Mouse (Mus musculus) hindbrain, embryonic 13.5 days (tissue): ENCODE results near the gene F2rl3. TPM values are rescaled to one million over a fixed set of nuclear protein-coding genes. Genes with fewer than 3 reads are reported as not detected.

ENCODE experiments used
- ATAC-seq: fragments of 200-750 bp; cut with Nextera tagmentation; 2 replicates; pipeline ENCODE4 v1.8.0; 2017; ENCODE audit warnings: moderate TSS enrichment; ENCODE audit not compliant: low FRiP score
- H3K27ac ChIP-seq: fragments of 300-500 bp; sonication (generic); 2 replicates; pipeline ENCODE4 v1.5.1; 2015; ENCODE audit warnings: inconsistent platforms, mild to moderate bottlenecking, moderate library complexity
- H3K27me3 ChIP-seq: fragments of 300-500 bp; sonication (generic); 2 replicates; pipeline ENCODE4 v1.6.1; 2015; ENCODE audit warnings: mild to moderate bottlenecking, inconsistent platforms
- H3K36me3 ChIP-seq: fragments of 300-500 bp; sonication (generic); 2 replicates; pipeline ENCODE4 v1.6.1; 2015; ENCODE audit warnings: mild to moderate bottlenecking, inconsistent platforms
- H3K4me1 ChIP-seq: fragments of 300-500 bp; sonication (generic); replicated peaks from 2 replicates; pipeline ENCODE4 v1.6.1; 2015; ENCODE audit warnings: inconsistent platforms
- H3K4me2 ChIP-seq: fragments of 300-500 bp; sonication (generic); 2 replicates; pipeline ENCODE4 v1.6.1; 2015; ENCODE audit warnings: inconsistent platforms, mild to moderate bottlenecking, moderate library complexity
- H3K4me3 ChIP-seq: fragments of 300-500 bp; sonication (generic); 2 replicates; pipeline ENCODE4 v1.5.1; 2015; ENCODE audit warnings: mild to moderate bottlenecking, inconsistent platforms
- H3K9ac ChIP-seq: fragments of 300-500 bp; sonication (generic); 2 replicates; pipeline ENCODE4 v1.6.1; 2015; ENCODE audit warnings: mild to moderate bottlenecking, inconsistent platforms
- H3K9me3 ChIP-seq: fragments of 300-500 bp; sonication (generic); 2 replicates; pipeline ENCODE4 v1.6.1; 2016; ENCODE audit warnings: inconsistent platforms
- WGBS: fragments of 180-500 bp; shearing (Covaris S2); methylation state at CpG from one replicate; pipeline ENCODE4 v1.1.7; 2015; 5-methylcytosine and 5-hydroxymethylcytosine counted together
- polyA plus RNA-seq: library from polyadenylated mRNA; unstranded; fragments of >200 nt; fragmentation: Nextera tagmentation; extraction: Ambion mirVana; gene quantifications from 2 replicates; pipeline ENCODE4 v1.2.1, GENCODE M21; 2015

Gene F2rl3
- polyA plus RNA-seq, 1 experiment from 2014 or later = 0.40 TPM

DNA sequence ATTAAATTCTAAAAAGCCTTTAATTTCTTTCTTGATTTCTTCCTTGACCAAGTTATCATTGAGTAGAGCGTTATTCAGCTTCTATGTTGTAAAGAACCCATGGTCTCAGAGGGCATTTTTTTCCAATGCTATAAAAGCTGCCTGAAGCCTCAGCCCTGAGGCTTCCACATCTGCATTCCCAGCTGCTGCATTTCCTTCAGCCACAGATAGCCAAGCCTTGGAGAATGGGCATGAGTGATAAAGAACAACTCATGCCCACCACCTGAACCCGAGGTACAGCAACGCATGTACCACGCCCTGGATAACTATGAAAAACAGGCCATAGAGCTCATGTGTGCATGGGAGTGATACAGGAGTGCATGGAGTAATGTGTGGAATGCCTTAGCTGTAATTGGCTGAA, 19.0 kb downstream of the F2rl3 start:
- no peaks in the 10 kb centered on the region for H3K27me3 ChIP-seq
- no peaks in the 10 kb centered on the region for H3K4me1 ChIP-seq
- H3K36me3 ChIP-seq = no peaks in the 10 kb centered on the region
- H3K9ac ChIP-seq = no peak overlapping the region
- H3K4me2 ChIP-seq = no peak overlapping the region
- ATAC-seq = no peak
- no peak overlapping the region for H3K27ac ChIP-seq
- no peaks in the 10 kb centered on the region for H3K9me3 ChIP-seq
- H3K4me3 ChIP-seq = no peak overlapping the region
- WGBS = 98% methylated on average over 4 of the region's 4 CpGs

DNA sequence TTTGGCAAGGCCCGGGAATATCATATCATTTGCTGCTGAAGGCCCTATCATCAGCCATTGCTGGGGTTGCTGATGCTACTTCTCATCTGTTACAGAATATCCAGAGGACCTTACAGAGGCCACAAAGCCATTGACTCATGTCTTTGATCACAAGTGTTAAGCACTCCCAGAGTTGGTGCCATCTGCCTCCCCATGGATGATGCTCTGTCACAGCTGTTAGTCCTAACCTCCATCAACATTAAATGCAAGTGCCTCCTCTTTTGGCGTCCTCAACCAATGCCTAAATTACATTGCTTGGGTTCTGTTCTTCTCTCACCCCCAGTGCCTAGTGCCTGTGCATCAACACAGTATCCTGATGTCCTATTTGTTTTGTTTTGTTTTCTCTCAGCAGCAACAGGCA, 39.9 kb downstream of the F2rl3 start:
- no peaks in the 10 kb centered on the region for H3K9me3 ChIP-seq
- ATAC-seq = no peak
- no peaks in the 10 kb centered on the region for H3K4me1 ChIP-seq
- no peak overlapping the region for H3K4me2 ChIP-seq
- no peak overlapping the region for H3K27ac ChIP-seq
- no peaks in the 10 kb centered on the region for H3K27me3 ChIP-seq
- 80% methylated on average over 2 of the region's 2 CpGs for WGBS
- no peak overlapping the region for H3K4me3 ChIP-seq
- no peak overlapping the region for H3K9ac ChIP-seq
- no peaks in the 10 kb centered on the region for H3K36me3 ChIP-seq

DNA sequence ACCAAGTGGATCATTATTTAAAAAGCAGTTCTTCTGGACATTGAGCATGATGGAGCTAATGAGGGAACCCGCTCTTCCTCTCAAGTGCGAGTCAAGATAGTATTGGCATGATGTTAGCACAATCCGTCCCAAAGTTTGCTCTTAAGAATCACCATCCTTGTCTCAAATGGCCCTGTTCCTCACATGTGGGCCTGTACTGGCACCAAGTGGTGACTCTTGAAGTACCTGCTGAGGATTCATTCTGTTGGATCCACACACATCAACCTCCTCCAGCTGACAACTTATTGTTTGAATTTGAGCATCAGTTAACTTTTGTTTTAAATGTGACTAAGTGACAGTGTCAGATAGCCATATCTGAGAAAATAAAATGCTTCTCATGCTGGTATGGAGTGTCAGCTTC, 51.0 kb downstream of the F2rl3 start:
- Histone ChIP-seq H3K9me3 (no peaks in the 10 kb centered on the region), H3K27ac (no peak overlapping the region), H3K4me3 (no peak overlapping the region), H3K27me3 (no peaks in the 10 kb centered on the region), H3K4me1 (no peaks in the 10 kb centered on the region), H3K36me3 (peaks cover 21% of the 10 kb centered on the region), H3K9ac (no peak overlapping the region), H3K4me2 (no peak overlapping the region)
- 91% methylated on average over 3 of the region's 3 CpGs for WGBS
- no peak for ATAC-seq

Other genes starting within 250 kb of the F2rl3 start
- 15.7 and 16.6 TPM in 2 replicates for gene Med26, start 213.6 kb upstream of the F2rl3 start, polyA plus RNA-seq
- 128 and 141 TPM in 2 replicates for gene Smim7, start 190.8 kb upstream of the F2rl3 start, polyA plus RNA-seq
- 19.3 and 20.4 TPM in 2 replicates for gene Tmem38a, start 189.8 kb upstream of the F2rl3 start, polyA plus RNA-seq
- 1.3 and 1.4 TPM in 2 replicates for gene Nwd1, start 115.2 kb upstream of the F2rl3 start, polyA plus RNA-seq
- gene Sin3b, start 38.6 kb upstream of the F2rl3 start, polyA plus RNA-seq = 171 and 175 TPM in 2 replicates